Mouse (Mus musculus) heart, postnatal 25 days (tissue): ENCODE measurements around the gene Rbm5. TPM values are rescaled to one million over a fixed set of nuclear protein-coding genes. Genes with fewer than 3 reads are reported as not detected.

ENCODE experiments used
- total RNA-seq, 2 experiments: library from RNA; stranded (reverse); gene quantifications; 2 replicates each; pipeline ENCODE4 v1.2.3; 2021

Gene Rbm5
- total RNA-seq, 2 experiments from 2014 or later, result 48.0 to 62.7 TPM

Other genes with a start within 250 kb of the Rbm5 start
- 10 to 100 TPM; 20.6 to 21.4 TPM for gene Tmem115, start 237.1 kb downstream of the Rbm5 start, total RNA-seq
- gene Cyb561d2, start 228.8 kb downstream of the Rbm5 start, total RNA-seq, result 1 to 10 TPM; 3.1 to 3.5 TPM
- gene Nprl2, start 228.8 kb downstream of the Rbm5 start, total RNA-seq, result 10 to 100 TPM; 17.3 to 18.9 TPM
- gene Zmynd10, start 223.7 kb downstream of the Rbm5 start, total RNA-seq, result not detected
- 10 to 100 TPM; 12.1 to 16.7 TPM for gene Rassf1, start 219.4 kb downstream of the Rbm5 start, total RNA-seq
- 10 to 100 TPM; 28.6 to 30.4 TPM for gene Tusc2, start 207.7 kb downstream of the Rbm5 start, total RNA-seq
- gene Hyal2, start 203.1 kb downstream of the Rbm5 start, total RNA-seq, result 10 to 100 TPM; 35.4 to 36.2 TPM
- 1 to 10 TPM; 5.3 TPM for gene Hyal1, start 194.1 kb downstream of the Rbm5 start, total RNA-seq
- gene Naa80, start 192.1 kb downstream of the Rbm5 start, total RNA-seq, result 10 to 100 TPM; 14.0 to 18.4 TPM
- under 1 TPM; 0.45 to 0.62 TPM for gene Hyal3, start 190.2 kb downstream of the Rbm5 start, total RNA-seq
- 10 to 100 TPM; 44.6 to 45.8 TPM for gene Ifrd2, start 183.4 kb downstream of the Rbm5 start, total RNA-seq
- gene Sema3b, start 161.8 kb downstream of the Rbm5 start, total RNA-seq, result 10 to 100 TPM; 15.0 to 17.8 TPM
- 100 to 1,000 TPM; 241 to 257 TPM for gene Gnai2, start 135.6 kb downstream of the Rbm5 start, total RNA-seq
- gene Slc38a3, start 101.5 kb downstream of the Rbm5 start, total RNA-seq, result 10 to 100 TPM; 62.0 to 69.7 TPM
- not detected for gene Gnat1, start 91.3 kb downstream of the Rbm5 start, total RNA-seq
- gene Sema3f, start 60.5 kb downstream of the Rbm5 start, total RNA-seq, result 10 to 100 TPM; 15.1 to 15.8 TPM
- 10 to 100 TPM; 29.9 to 30.3 TPM for gene Rbm6, start 102.2 kb upstream of the Rbm5 start, total RNA-seq
- gene Mon1a, start 117.2 kb upstream of the Rbm5 start, total RNA-seq, result 10 to 100 TPM; 10.8 to 11.2 TPM
- 1 to 10 TPM; 2.4 to 3.4 TPM for gene Mst1r, start 135.9 kb upstream of the Rbm5 start, total RNA-seq
- not detected for gene Actl11, start 157.5 kb upstream of the Rbm5 start, total RNA-seq
- not detected for gene Camkv, start 164.7 kb upstream of the Rbm5 start, total RNA-seq
- under 1 TPM; 0.59 to 0.73 TPM for gene Traip, start 179.1 kb upstream of the Rbm5 start, total RNA-seq
- 10 to 100 TPM; 12.0 to 14.9 TPM for gene Uba7, start 204.5 kb upstream of the Rbm5 start, total RNA-seq
- under 1 TPM in 1 of 2 experiments, not detected in 1; 0.60 TPM for gene Gm20661, start 212.1 kb upstream of the Rbm5 start, total RNA-seq
- gene Inka1, start 214.9 kb upstream of the Rbm5 start, total RNA-seq, result 10 to 100 TPM in 1 of 2 experiments, 1 to 10 TPM in 1; 9.9 to 11.1 TPM
- gene Cdhr4, start 221.5 kb upstream of the Rbm5 start, total RNA-seq, result 1 to 10 TPM in 1 of 2 experiments, under 1 TPM in 1; 0.87 to 1.0 TPM
- gene Gm20662, start 225.4 kb upstream of the Rbm5 start, total RNA-seq, result 1 to 10 TPM; 1.1 to 1.4 TPM
- 10 to 100 TPM; 44.8 TPM for gene Ip6k1, start 231.5 kb upstream of the Rbm5 start, total RNA-seq